Mouse (Mus musculus): ENCODE results near the gene Klf1.

- no peak for TF ChIP-seq CTCF (IDR thresholded peaks at IDR 0.05; ENCODE audit: borderline replicate concordance, insufficient read depth, low read length)
- TF ChIP-seq POLR2A (IDR thresholded peaks at IDR 0.05; ENCODE audit: low read depth, low read length): no peak
Measured at GRCm38 (mm10) chr8:84945235-84945632, 43.5 kb downstream of the Klf1 start.

Measured in embryonic fibroblast, embryonic 13.5 days (primary cell).